Mouse (Mus musculus): ENCODE measurements around the gene Uba6.

GRCm38 (mm10) chr5:86197801-86198200 lies 25.2 kb upstream of the Uba6 start, which contains the start of gene Gnrhr:
- no peak for TF ChIP-seq CTCF (IDR thresholded peaks at IDR 0.05; ENCODE audit: low read depth, low read length)
- TF ChIP-seq POLR2A (IDR thresholded peaks at IDR 0.05; ENCODE audit: extremely low read depth, insufficient read depth, low read length) = no peak

Data from liver, adult 2 months (tissue).